Mouse (Mus musculus): ENCODE data around the gene Armh3. TPM values are rescaled to one million over a fixed set of nuclear protein-coding genes. Genes with fewer than 3 reads are reported as not detected.

Gene Armh3
- polyA plus RNA-seq, 1 experiment from 2014 or later: 17.8 TPM

- Histone ChIP-seq H3K4me1 (ENCODE audit: insufficient read depth) (no peaks in the 10 kb centered on the region), H3K9ac (no peak overlapping the region), H3K36me3 (ENCODE audit: insufficient read depth) (0 out of 2 replicates have a peak, but pooled peaks cover 3% of the 10 kb centered on the region), H3K4me2 (no peak overlapping the region), H3K4me3 (ENCODE audit: low read depth, low read length) (no peak overlapping the region), H3K27me3 (ENCODE audit: insufficient read depth, low read length) (no peaks in the 10 kb centered on the region), H3K9me3 (ENCODE audit: low read depth, low read length) (no peaks in the 10 kb centered on the region), H3K27ac (ENCODE audit: low read depth) (no peak overlapping the region)
- no peak for TF ChIP-seq CTCF (IDR thresholded peaks at IDR 0.05; ENCODE audit: low read depth)
- ATAC-seq (ENCODE audit: insufficient read depth): no peak
- no peak for DNase-seq
- 78% methylated on average over 3 of the region's 3 CpGs for WGBS
Measured at GRCm38 (mm10) chr19:45908246-45908645, 90.0 kb downstream of the Armh3 start.

GRCm38 (mm10) chr19:45907416-45907815, 90.9 kb downstream of the Armh3 start:
- no peak overlapping the region for H3K4me2 ChIP-seq
- H3K9me3 ChIP-seq (ENCODE audit: low read depth, low read length): no peaks in the 10 kb centered on the region
- 0 out of 2 replicates have a peak, but pooled peaks cover 3% of the 10 kb centered on the region for H3K36me3 ChIP-seq (ENCODE audit: insufficient read depth)
- no peak overlapping the region for H3K27ac ChIP-seq (ENCODE audit: low read depth)
- H3K9ac ChIP-seq: no peak overlapping the region
- 89% methylated on average over 6 of the region's 6 CpGs for WGBS
- ATAC-seq (ENCODE audit: insufficient read depth) (no peak), DNase-seq (no peak)
- no peak overlapping the region for H3K4me3 ChIP-seq (ENCODE audit: low read depth, low read length)
- no peak for TF ChIP-seq CTCF (IDR thresholded peaks at IDR 0.05; ENCODE audit: low read depth)
- H3K4me1 ChIP-seq (ENCODE audit: insufficient read depth): no peaks in the 10 kb centered on the region
- no peaks in the 10 kb centered on the region for H3K27me3 ChIP-seq (ENCODE audit: insufficient read depth, low read length)

GRCm38 (mm10) chr19:45903861-45904260, 94.4 kb downstream of the Armh3 start:
- DNase-seq: peak; percentile 13
- Histone ChIP-seq H3K27ac (ENCODE audit: low read depth) (no peak overlapping the region), H3K4me1 (ENCODE audit: insufficient read depth) (no peaks in the 10 kb centered on the region), H3K36me3 (ENCODE audit: insufficient read depth) (0 out of 2 replicates have a peak, but pooled peaks cover 3% of the 10 kb centered on the region), H3K9ac (no peak overlapping the region), H3K9me3 (ENCODE audit: low read depth, low read length) (no peaks in the 10 kb centered on the region), H3K4me2 (no peak overlapping the region), H3K4me3 (ENCODE audit: low read depth, low read length) (no peak overlapping the region), H3K27me3 (ENCODE audit: insufficient read depth, low read length) (no peaks in the 10 kb centered on the region)
- ATAC-seq (ENCODE audit: insufficient read depth): no peak
- 69% methylated on average over 3 of the region's 3 CpGs for WGBS
- TF ChIP-seq CTCF (IDR thresholded peaks at IDR 0.05; ENCODE audit: low read depth): no peak

- ATAC-seq (ENCODE audit: insufficient read depth): no peak
- WGBS: 85% methylated on average over 8 of the region's 8 CpGs
Measured at GRCm38 (mm10) chr19:45902390-45903035, 95.8 kb downstream of the Armh3 start.

GRCm38 (mm10) chr19:45900836-45901235, 97.5 kb downstream of the Armh3 start:
- Histone ChIP-seq H3K4me1 (ENCODE audit: insufficient read depth) (no peaks in the 10 kb centered on the region), H3K4me3 (ENCODE audit: low read depth, low read length) (no peak overlapping the region), H3K4me2 (no peak overlapping the region), H3K27ac (ENCODE audit: low read depth) (no peak overlapping the region), H3K9me3 (ENCODE audit: low read depth, low read length) (no peaks in the 10 kb centered on the region), H3K36me3 (ENCODE audit: insufficient read depth) (no peaks in the 10 kb centered on the region), H3K9ac (no peak overlapping the region), H3K27me3 (ENCODE audit: insufficient read depth, low read length) (no peaks in the 10 kb centered on the region)
- ATAC-seq (ENCODE audit: insufficient read depth) (no peak), DNase-seq (no peak)
- 87% methylated on average over 5 of the region's 5 CpGs for WGBS
- no peak for TF ChIP-seq CTCF (IDR thresholded peaks at IDR 0.05; ENCODE audit: low read depth)

More at GRCm38 (mm10) chr19:45902390-45903035, 95.8 kb downstream of the Armh3 start:
- H3K27ac ChIP-seq (ENCODE audit: low read depth): no peak overlapping the region
- H3K4me1 ChIP-seq (ENCODE audit: insufficient read depth): no peaks in the 10 kb centered on the region
- DNase-seq: no peak
- H3K4me3 ChIP-seq (ENCODE audit: low read depth, low read length): no peak overlapping the region
- H3K9ac ChIP-seq: no peak overlapping the region
- no peak overlapping the region for H3K4me2 ChIP-seq
- no peaks in the 10 kb centered on the region for H3K9me3 ChIP-seq (ENCODE audit: low read depth, low read length)
- H3K36me3 ChIP-seq (ENCODE audit: insufficient read depth): 0 out of 2 replicates have a peak, but pooled peaks cover 3% of the 10 kb centered on the region
- no peaks in the 10 kb centered on the region for H3K27me3 ChIP-seq (ENCODE audit: insufficient read depth, low read length)
- TF ChIP-seq CTCF (IDR thresholded peaks at IDR 0.05; ENCODE audit: low read depth): no peak

- Histone ChIP-seq H3K27ac (ENCODE audit: low read depth) (no peak overlapping the region), H3K27me3 (ENCODE audit: insufficient read depth, low read length) (no peaks in the 10 kb centered on the region), H3K9ac (no peak overlapping the region), H3K4me2 (no peak overlapping the region), H3K36me3 (ENCODE audit: insufficient read depth) (peaks cover 3% of the 10 kb centered on the region; the same call in 1 of the 2 replicates), H3K4me3 (ENCODE audit: low read depth, low read length) (no peak overlapping the region), H3K9me3 (ENCODE audit: low read depth, low read length) (no peaks in the 10 kb centered on the region), H3K4me1 (ENCODE audit: insufficient read depth) (no peaks in the 10 kb centered on the region)
- no peak for TF ChIP-seq CTCF (IDR thresholded peaks at IDR 0.05; ENCODE audit: low read depth)
- 95% methylated on average over 1 of the region's 1 CpGs for WGBS
- ATAC-seq (ENCODE audit: insufficient read depth) (no peak), DNase-seq (no peak)
Measured at GRCm38 (mm10) chr19:45895726-45896125, 102.6 kb downstream of the Armh3 start.

GRCm38 (mm10) chr19:45882056-45882455, 116.2 kb downstream of the Armh3 start:
- Histone ChIP-seq H3K9me3 (ENCODE audit: low read depth, low read length) (no peaks in the 10 kb centered on the region), H3K4me2 (no peak overlapping the region), H3K4me3 (ENCODE audit: low read depth, low read length) (no peak overlapping the region), H3K9ac (no peak overlapping the region), H3K27me3 (ENCODE audit: insufficient read depth, low read length) (no peaks in the 10 kb centered on the region), H3K36me3 (ENCODE audit: insufficient read depth) (no peaks in the 10 kb centered on the region; the same call in 1 of the 2 replicates), H3K4me1 (ENCODE audit: insufficient read depth) (no peaks in the 10 kb centered on the region), H3K27ac (ENCODE audit: low read depth) (no peak overlapping the region)
- TF ChIP-seq CTCF (IDR thresholded peaks at IDR 0.05; ENCODE audit: low read depth): no peak
- WGBS: 58% methylated on average over 3 of the region's 3 CpGs
- ATAC-seq (ENCODE audit: insufficient read depth): no peak
- no peak for DNase-seq

All from lung, embryonic 14.5 days (tissue).